Mouse (Mus musculus): ENCODE measurements around the gene Ddx10.
"Not testable (repeated sequence)": the region's sequence is repeated elsewhere in the genome, so short reads cannot be mapped to it uniquely, and the experiment has no call there.

The Ddx10 gene

DNA sequence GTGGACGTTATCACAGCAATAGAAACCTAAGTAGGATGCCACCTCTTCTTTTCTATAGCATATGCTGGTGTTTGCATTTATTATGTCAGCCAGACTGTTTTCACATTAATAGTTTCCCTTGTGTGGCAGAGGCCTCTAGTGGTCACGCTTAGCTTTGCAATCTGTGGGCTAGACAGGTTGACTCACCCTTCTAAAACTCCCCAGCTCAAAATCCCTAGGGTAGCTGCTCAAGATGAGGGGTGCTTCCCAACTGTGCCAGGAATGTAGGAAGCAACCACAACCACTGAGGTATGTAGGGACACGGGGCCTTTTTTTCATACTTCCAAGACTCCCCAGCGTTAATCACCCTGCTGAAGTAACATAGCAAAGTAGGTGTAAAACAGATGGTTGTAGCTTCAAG, 103.6 kb downstream of the Ddx10 start:
- peak; percentile 35 for DNase-seq (ENCODE audit: low spot score)

GRCm38 (mm10) chr9:53143508-53143907, 104.3 kb downstream of the Ddx10 start:
- DNase-seq (ENCODE audit: low spot score): no peak

DNA sequence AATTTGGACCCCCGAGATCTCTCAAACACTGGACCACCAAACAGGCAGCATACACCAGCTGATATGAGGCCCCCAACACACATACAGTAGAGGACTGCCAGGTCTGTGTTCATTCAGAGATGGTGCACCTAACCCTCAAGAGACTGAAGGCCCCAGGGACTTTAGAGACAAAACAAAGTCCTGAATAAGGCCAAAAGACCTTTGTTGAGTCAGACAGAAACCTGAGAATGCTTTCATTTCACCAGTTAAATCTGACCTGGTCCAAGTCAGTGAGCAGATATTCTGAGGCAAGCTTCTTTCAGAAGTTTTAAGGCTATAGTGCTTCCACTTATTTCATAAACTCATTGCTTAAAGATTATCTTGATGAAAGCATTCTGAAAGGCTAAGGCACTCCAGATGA, 105.4 kb downstream of the Ddx10 start:
- DNase-seq (ENCODE audit: low spot score): not testable (repeated sequence)

GRCm38 (mm10) chr9:53140610-53141165, 107.2 kb downstream of the Ddx10 start:
- no peak for DNase-seq (ENCODE audit: low spot score)

DNA sequence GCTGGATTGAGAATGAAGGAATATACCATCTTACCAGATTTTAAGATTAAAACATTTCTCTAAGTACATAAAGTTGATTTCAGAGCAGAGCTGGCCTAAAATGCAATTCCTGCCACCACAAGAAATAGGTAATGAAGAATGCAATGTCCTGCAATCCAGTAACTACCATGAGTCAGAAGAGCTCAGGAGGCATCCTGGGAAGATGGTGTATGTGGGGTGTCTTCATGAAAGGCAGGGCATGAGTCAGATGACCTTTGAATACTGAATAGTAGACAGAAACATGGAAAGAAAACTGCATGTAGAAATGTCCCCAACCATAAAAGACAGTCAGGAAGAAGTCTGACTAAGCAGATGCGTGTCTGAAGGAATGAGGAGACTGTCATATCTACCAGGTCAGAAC, 115.0 kb downstream of the Ddx10 start:
- no peak for DNase-seq (ENCODE audit: low spot score)

GRCm38 (mm10) chr9:53130460-53130859, 117.4 kb downstream of the Ddx10 start:
- DNase-seq (ENCODE audit: low spot score): no peak

- no peak for DNase-seq (ENCODE audit: low spot score)
Observed at GRCm38 (mm10) chr9:53101103-53101502, 146.8 kb downstream of the Ddx10 start.

DNA sequence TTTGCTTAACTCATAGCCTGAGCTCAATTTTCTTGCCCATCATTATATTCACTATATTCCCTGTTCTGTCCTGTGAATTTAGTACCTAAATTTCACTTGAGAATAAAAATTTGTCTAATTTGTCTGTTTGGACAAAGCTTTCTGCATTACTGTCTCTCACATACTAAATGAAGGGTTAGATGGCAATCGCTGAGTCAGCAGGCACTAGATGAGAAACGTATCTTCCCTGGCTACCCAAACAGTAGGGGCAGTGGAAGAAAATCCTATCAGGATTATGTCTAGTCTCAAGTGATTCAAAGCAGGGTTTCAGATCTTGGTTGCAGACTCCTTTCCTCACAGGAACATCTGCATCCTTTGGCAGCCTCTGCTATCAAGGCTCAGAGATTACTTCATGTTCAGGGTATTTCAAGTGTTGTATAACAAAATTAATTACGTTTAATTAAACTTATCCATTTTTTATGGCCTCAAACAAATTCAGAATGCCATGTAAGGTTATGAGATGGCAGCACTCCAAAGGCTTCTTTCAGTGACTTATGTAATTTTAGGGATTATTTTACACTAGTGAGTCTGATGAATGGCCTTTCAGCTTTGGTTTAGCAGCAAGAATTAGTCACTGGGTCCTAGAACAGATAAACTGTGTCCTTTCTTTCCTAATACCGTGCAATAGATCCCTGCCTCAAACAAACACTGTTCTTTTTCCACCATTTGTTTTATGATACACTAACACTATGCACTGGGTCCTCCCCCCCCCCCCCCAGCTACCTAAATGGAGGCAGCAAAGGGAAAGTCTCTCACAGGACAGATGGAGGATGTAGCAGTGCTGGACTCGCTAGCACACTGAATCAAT, 152.3 kb downstream of the Ddx10 start:
- DNase-seq (ENCODE audit: low spot score): no peak

DNA sequence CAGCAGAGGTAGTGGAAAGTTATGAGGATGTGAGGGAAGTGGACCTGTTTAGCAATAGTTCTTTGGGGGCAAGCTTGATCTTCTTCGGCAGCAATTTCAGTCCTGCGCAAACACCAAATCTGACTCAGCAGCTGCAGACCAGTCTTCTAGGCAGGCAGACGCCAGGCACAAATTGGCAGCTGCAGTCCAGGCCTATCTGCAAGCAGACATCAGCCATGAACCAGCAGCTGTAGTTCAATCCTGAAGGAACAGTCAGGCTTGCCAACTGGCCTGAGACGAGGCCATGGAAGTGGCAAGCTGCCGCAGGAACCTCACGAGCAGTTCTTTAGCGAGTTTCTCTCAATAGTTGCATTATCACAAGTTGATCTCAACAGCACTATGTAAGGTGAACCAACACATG, 153.3 kb downstream of the Ddx10 start:
- DNase-seq (ENCODE audit: low spot score): no peak

GRCm38 (mm10) chr9:53077626-53078025, 170.2 kb downstream of the Ddx10 start:
- DNase-seq (ENCODE audit: low spot score): no peak

- no peak for DNase-seq (ENCODE audit: low spot score)
Observed at GRCm38 (mm10) chr9:53075931-53076330, 171.9 kb downstream of the Ddx10 start.

DNA sequence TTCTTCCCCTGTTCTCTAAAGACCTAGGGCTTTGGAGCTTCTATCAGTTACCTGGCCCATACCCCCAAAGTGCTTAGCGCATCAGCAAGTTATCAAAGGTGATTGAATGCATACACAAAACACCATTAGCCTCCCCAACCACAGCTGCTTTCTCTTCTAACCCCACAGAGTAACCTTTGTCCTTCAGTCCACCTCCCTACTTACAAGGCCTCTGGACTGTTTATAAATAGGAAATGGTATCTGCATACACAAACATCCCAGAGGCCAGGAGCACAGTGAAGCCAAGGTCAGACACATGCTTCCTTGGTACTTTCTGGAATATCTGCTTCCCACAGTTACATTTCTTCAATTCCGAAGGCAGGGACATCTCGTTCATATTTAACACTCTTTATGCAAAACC, 173.4 kb downstream of the Ddx10 start:
- no peak for DNase-seq (ENCODE audit: low spot score)

GRCm38 (mm10) chr9:53073576-53074112, 174.2 kb downstream of the Ddx10 start:
- DNase-seq (ENCODE audit: low spot score): no peak

- no peak for DNase-seq (ENCODE audit: low spot score)
Observed at GRCm38 (mm10) chr9:53072088-53072487, 175.8 kb downstream of the Ddx10 start.

DNA sequence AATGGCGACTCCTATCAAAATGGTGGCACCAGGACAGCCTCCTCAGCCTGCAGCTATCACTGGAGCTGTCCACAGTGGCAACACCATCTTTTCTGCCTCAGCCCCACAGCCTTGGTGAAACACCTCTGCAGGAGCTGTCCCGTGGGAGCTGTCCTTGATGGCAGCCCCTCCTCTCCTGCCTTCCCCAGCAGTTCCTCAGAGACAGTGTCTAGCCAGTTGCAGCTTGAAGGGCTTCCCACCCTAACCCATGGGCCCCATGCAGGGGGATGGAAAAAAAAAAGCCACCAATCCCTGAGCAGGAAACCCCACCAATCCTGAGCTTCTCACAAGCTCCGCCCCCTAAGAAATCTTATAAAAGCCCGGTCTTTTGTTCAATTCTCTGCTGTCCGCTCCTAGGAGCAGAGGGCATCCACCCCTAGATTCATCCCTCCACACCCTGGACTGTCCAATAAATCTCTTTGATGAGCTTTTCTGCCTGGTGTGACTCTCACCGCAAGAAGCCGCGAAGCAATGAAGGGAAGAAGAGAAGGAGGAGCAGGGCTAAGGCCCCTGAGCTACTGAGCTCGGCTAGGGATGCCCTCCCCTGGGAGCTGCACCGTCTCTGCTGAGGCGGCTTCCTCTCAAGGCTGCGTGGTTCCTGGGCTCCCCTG, 176.9 kb downstream of the Ddx10 start:
- no peak for DNase-seq (ENCODE audit: low spot score)

- DNase-seq (ENCODE audit: low spot score): no peak
Observed at GRCm38 (mm10) chr9:53068166-53068565, 179.7 kb downstream of the Ddx10 start.

DNA sequence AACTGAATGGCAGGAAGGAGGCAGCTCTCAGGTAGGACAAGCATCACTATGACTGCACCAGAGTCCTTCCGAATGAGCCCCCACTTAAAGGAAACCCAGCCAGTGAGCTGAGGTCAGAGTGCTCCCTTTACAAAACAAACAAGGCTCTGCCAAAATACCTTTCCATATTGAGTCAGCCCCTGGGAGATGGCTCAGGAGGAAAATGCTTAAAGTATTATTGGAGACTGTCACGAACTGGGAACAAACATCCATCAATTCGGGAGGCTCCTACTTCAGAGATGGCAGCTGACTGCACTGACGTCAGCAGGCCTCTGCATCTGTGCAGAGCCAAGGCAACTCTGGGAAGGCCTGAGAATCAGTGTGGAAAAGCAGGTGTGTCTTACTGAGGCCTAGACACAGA, 181.4 kb downstream of the Ddx10 start:
- no peak for DNase-seq (ENCODE audit: low spot score)

GRCm38 (mm10) chr9:53065028-53065427, 182.8 kb downstream of the Ddx10 start:
- no peak for DNase-seq (ENCODE audit: low spot score)

DNA sequence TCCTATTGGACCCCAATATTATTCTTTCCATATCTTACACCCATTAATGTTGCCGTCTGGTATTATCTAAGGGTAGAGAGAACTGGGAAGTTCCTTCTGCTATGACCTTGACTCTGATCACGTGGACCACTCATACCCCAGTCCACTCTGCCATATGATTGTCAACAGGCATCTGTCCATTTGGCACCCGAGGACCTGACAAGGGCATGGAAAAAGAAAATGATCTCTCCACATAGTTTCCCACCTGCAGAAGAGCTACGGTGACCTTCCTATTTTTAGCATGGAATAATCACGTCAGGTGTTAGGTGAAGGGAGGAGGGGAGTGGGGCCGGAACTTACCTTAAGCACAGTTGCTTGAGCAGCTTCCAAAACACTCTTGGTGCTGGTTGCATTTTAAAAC, 183.3 kb downstream of the Ddx10 start:
- no peak for DNase-seq (ENCODE audit: low spot score)

DNA sequence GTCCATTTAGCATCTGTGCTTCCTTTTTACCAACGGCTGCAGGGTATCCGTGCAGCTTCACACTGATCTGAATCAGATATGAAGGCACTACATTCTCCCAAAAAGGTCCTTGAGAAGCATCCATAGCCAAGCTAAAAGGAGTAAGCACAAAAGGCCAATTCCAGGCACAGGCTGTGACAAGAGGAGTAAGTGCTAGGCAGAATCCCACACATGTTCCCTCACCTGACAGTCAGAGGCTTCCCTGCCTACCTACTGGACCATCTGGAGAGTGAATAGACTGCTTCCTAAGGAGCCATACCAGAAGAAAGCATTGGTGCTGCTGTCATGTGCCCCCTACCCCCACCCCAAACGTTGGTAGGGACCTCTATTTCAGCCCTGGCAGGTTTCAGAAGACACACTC, 192.5 kb downstream of the Ddx10 start:
- DNase-seq (ENCODE audit: low spot score): no peak

Data from urinary bladder, postnatal 25 days (tissue).